Mouse (Mus musculus) E14TG2a.4 (cell line): ENCODE results near the gene Fstl1.

ENCODE experiments used
- H3K27me3 ChIP-seq: 2 replicates; pipeline ENCODE4 v1.6.1; 2014; ENCODE audit warnings: low read length, control low read depth; ENCODE audit not compliant: insufficient read depth
- H3K36me3 ChIP-seq: 2 replicates; pipeline ENCODE4 v1.6.1; 2014; ENCODE audit warnings: low read length, control low read depth; ENCODE audit not compliant: insufficient read depth
- H3K4me1 ChIP-seq: replicated peaks from 2 replicates; pipeline ENCODE4 v1.6.1; 2014; ENCODE audit warnings: low read depth, low read length, control low read depth
- H3K4me3 ChIP-seq: replicated peaks from 2 replicates; pipeline ENCODE4 v1.5.1; 2014; ENCODE audit warnings: mild to moderate bottlenecking, low read length
- H3K9me3 ChIP-seq: 2 replicates; pipeline ENCODE4 v1.6.1; 2014; ENCODE audit warnings: low read length, control low read depth
- CTCF ChIP-seq: conservative IDR thresholded peaks from 2 replicates; pipeline ENCODE4 v1.5.1; 2014; ENCODE audit warnings: low read length
- NANOG ChIP-seq: IDR thresholded peaks from 2 replicates; pipeline ENCODE4 v1.6.1; 2014; ENCODE audit warnings: borderline replicate concordance, low read length, mixed read lengths
- POU5F1 ChIP-seq: IDR thresholded peaks from 2 replicates; pipeline ENCODE4 v1.6.1; 2014; ENCODE audit warnings: low read length, borderline replicate concordance

Fstl1 gene

GRCm38 (mm10) chr16:37847081-37847480 is 70.4 kb downstream of the Fstl1 start:
- no peaks in the 10 kb centered on the region for H3K9me3 ChIP-seq
- TF ChIP-seq NANOG (no peak), POU5F1 (no peak), CTCF (no peak)
- H3K36me3 ChIP-seq = no peaks in the 10 kb centered on the region
- H3K4me1 ChIP-seq = peaks cover 2% of the 10 kb centered on the region; the same call in 1 of the 2 replicates
- H3K27me3 ChIP-seq = peaks cover 26% of the 10 kb centered on the region
- H3K4me3 ChIP-seq = no peak overlapping the region

- H3K9me3 ChIP-seq = no peaks in the 10 kb centered on the region
- H3K4me1 ChIP-seq = no peaks in the 10 kb centered on the region
- H3K27me3 ChIP-seq = peaks cover 25% of the 10 kb centered on the region
- no peaks in the 10 kb centered on the region for H3K36me3 ChIP-seq
- no peak for TF ChIP-seq CTCF
- TF ChIP-seq POU5F1 = no peak
- no peak for TF ChIP-seq NANOG
- H3K4me3 ChIP-seq = no peak overlapping the region
Observed at GRCm38 (mm10) chr16:37851366-37851765, 74.7 kb downstream of the Fstl1 start.

GRCm38 (mm10) chr16:37853279-37853678 is 76.6 kb downstream of the Fstl1 start:
- Histone ChIP-seq H3K9me3 (no peaks in the 10 kb centered on the region), H3K4me3 (no peak overlapping the region), H3K4me1 (no peaks in the 10 kb centered on the region), H3K27me3 (peaks cover 21% of the 10 kb centered on the region), H3K36me3 (no peaks in the 10 kb centered on the region)
- TF ChIP-seq POU5F1 (no peak), CTCF (no peak), NANOG (no peak)

- no peak for TF ChIP-seq CTCF
- no peak for TF ChIP-seq POU5F1
- TF ChIP-seq NANOG = no peak
- Histone ChIP-seq H3K4me3 (no peak overlapping the region), H3K9me3 (no peaks in the 10 kb centered on the region), H3K4me1 (no peaks in the 10 kb centered on the region), H3K36me3 (no peaks in the 10 kb centered on the region), H3K27me3 (peaks cover 21% of the 10 kb centered on the region)
Observed at GRCm38 (mm10) chr16:37854054-37854453, 77.4 kb downstream of the Fstl1 start.

- Histone ChIP-seq H3K36me3 (no peaks in the 10 kb centered on the region), H3K27me3 (peaks cover 21% of the 10 kb centered on the region), H3K9me3 (no peaks in the 10 kb centered on the region), H3K4me1 (no peaks in the 10 kb centered on the region), H3K4me3 (no peak overlapping the region)
- TF ChIP-seq POU5F1 (no peak), NANOG (no peak), CTCF (no peak)
Observed at GRCm38 (mm10) chr16:37854593-37854992, 77.9 kb downstream of the Fstl1 start.

GRCm38 (mm10) chr16:37855583-37855982 is 78.9 kb downstream of the Fstl1 start:
- Histone ChIP-seq H3K4me1 (no peaks in the 10 kb centered on the region), H3K27me3 (peaks cover 21% of the 10 kb centered on the region), H3K9me3 (no peaks in the 10 kb centered on the region), H3K4me3 (no peak overlapping the region), H3K36me3 (no peaks in the 10 kb centered on the region)
- TF ChIP-seq NANOG = no peak

GRCm38 (mm10) chr16:37856327-37856726 is 79.7 kb downstream of the Fstl1 start:
- no peaks in the 10 kb centered on the region for H3K9me3 ChIP-seq
- H3K4me1 ChIP-seq = no peaks in the 10 kb centered on the region
- H3K4me3 ChIP-seq = no peak overlapping the region
- peaks cover 21% of the 10 kb centered on the region for H3K27me3 ChIP-seq
- no peaks in the 10 kb centered on the region for H3K36me3 ChIP-seq
- no peak for TF ChIP-seq CTCF
- TF ChIP-seq POU5F1 = no peak
- no peak for TF ChIP-seq NANOG

GRCm38 (mm10) chr16:37857495-37857894 is 80.8 kb downstream of the Fstl1 start:
- Histone ChIP-seq H3K4me1 (no peaks in the 10 kb centered on the region), H3K27me3 (peaks cover 12% of the 10 kb centered on the region), H3K9me3 (no peaks in the 10 kb centered on the region; the same call in 1 of the 2 replicates), H3K36me3 (no peaks in the 10 kb centered on the region), H3K4me3 (no peak overlapping the region)
- TF ChIP-seq POU5F1 (no peak), NANOG (no peak), CTCF (no peak)

GRCm38 (mm10) chr16:37860213-37860612 is 83.5 kb downstream of the Fstl1 start:
- Histone ChIP-seq H3K27me3 (peaks cover 4% of the 10 kb centered on the region; the same call in 1 of the 2 replicates), H3K9me3 (no peaks in the 10 kb centered on the region; the same call in 1 of the 2 replicates), H3K4me3 (no peak overlapping the region), H3K4me1 (no peaks in the 10 kb centered on the region), H3K36me3 (no peaks in the 10 kb centered on the region)
- TF ChIP-seq POU5F1 (no peak), CTCF (no peak), NANOG (no peak)

- H3K27me3 ChIP-seq = peaks cover 2% of the 10 kb centered on the region; the same call in 1 of the 2 replicates
- H3K36me3 ChIP-seq = no peaks in the 10 kb centered on the region
- no peak within 1 kb of the TSS for H3K4me3 ChIP-seq
- TF ChIP-seq NANOG (no peak), POU5F1 (no peak), CTCF (no peak)
- H3K9me3 ChIP-seq = no peaks in the 10 kb centered on the region; the same call in 1 of the 2 replicates
- no peaks in the 10 kb centered on the region for H3K4me1 ChIP-seq
Observed at GRCm38 (mm10) chr16:37861029-37861428, 84.4 kb downstream of the Fstl1 start, which contains the start of gene Gm36028. Gm36028 (minus strand) TSS chr16:37861146.
